Mouse (Mus musculus): ENCODE data around the gene Olfr811.

DNA sequence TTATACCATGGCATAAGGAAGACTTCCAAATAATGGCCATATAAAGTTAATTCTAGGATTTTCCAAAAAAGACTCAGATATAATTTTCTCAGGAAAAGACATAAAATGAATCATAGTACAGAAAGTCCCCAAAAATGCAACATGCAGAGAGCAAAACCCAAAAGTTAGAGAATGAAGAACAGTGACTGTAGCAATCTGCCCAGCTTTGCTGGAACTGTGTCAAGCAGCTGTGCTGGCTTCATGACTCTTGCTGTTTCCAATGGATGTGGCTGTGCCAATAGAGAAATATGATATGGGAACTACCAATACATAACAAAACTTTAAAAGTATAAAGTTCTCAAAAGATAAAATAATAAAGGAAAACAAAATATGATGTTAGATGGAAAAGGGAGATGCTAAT is 26.1 kb downstream of the Olfr811 start:
- TF ChIP-seq CTCF (IDR thresholded peaks at IDR 0.05; ENCODE audit: low read depth) (no peak), EP300 (IDR thresholded peaks at IDR 0.05; ENCODE audit: low read depth) (no peak)
